Mouse (Mus musculus) forebrain, embryonic 10.5 days (tissue): ENCODE data around the gene Pemt. TPM values are rescaled to one million over a fixed set of nuclear protein-coding genes. Genes with fewer than 3 reads are reported as not detected.
"Not testable (repeated sequence)": the region's sequence is repeated elsewhere in the genome, so short reads cannot be mapped to it uniquely, and the experiment has no call there.

Source experiments
- DNase-seq: peaks from one replicate; pipeline ENCODE4 v3.0.0-alpha.2; 2017; ENCODE audit warnings: low spot score; ENCODE audit errors: extremely low spot score
- H3K27ac ChIP-seq: fragments of 300-500 bp; sonication (generic); 2 replicates; pipeline ENCODE4 v1.5.1; 2016; ENCODE audit warnings: mild to moderate bottlenecking
- H3K27me3 ChIP-seq: fragments of 300-500 bp; sonication (generic); 2 replicates; pipeline ENCODE4 v1.6.1; 2016; ENCODE audit warnings: mild to moderate bottlenecking; ENCODE audit not compliant: poor library complexity, severe bottlenecking
- H3K36me3 ChIP-seq: fragments of 300-500 bp; sonication (generic); replicated peaks from 2 replicates; pipeline ENCODE4 v1.6.1; 2016; ENCODE audit warnings: mild to moderate bottlenecking, moderate library complexity
- H3K4me1 ChIP-seq: fragments of 300-500 bp; sonication (generic); 2 replicates; pipeline ENCODE4 v1.6.1; 2016
- H3K4me3 ChIP-seq: fragments of 300-500 bp; sonication (generic); 2 replicates; pipeline ENCODE4 v1.5.1; 2016; ENCODE audit warnings: mild to moderate bottlenecking, moderate library complexity
- H3K9me3 ChIP-seq: fragments of 300-500 bp; sonication (generic); 2 replicates; pipeline ENCODE4 v1.6.1; 2016; ENCODE audit warnings: mild to moderate bottlenecking, moderate library complexity
- WGBS: fragments of 180-500 bp; shearing (Covaris S2); methylation state at CpG from one replicate; pipeline ENCODE4 v1.1.7; 2016; 5-methylcytosine and 5-hydroxymethylcytosine counted together
- polyA plus RNA-seq: library from polyadenylated mRNA; unstranded; fragments of >200 nt; fragmentation: Nextera tagmentation; extraction: Ambion mirVana; gene quantifications from 2 replicates; pipeline ENCODE4 v1.2.1, GENCODE M21; 2016

Gene Pemt
- polyA plus RNA-seq, 1 experiment from 2014 or later = 9.7 TPM

GRCm38 (mm10) chr11:59956749-59957148 is 89.5 kb downstream of the Pemt start:
- Histone ChIP-seq H3K36me3 (peaks cover 37% of the 10 kb centered on the region), H3K27me3 (no peaks in the 10 kb centered on the region), H3K9me3 (no peaks in the 10 kb centered on the region), H3K4me1 (peaks cover 36% of the 10 kb centered on the region), H3K4me3 (no peak overlapping the region), H3K27ac (no peak overlapping the region; the same call in 1 of the 2 replicates)
- no peak for DNase-seq
- 72% methylated on average over 6 of the region's 6 CpGs for WGBS

GRCm38 (mm10) chr11:59952892-59953291 is 93.4 kb downstream of the Pemt start:
- H3K4me3 ChIP-seq = no peak overlapping the region
- H3K9me3 ChIP-seq = no peaks in the 10 kb centered on the region
- 91% methylated on average over 14 of the region's 14 CpGs for WGBS
- DNase-seq = no peak
- H3K36me3 ChIP-seq = peaks cover 30% of the 10 kb centered on the region
- no peak overlapping the region for H3K27ac ChIP-seq
- peaks cover 22% of the 10 kb centered on the region for H3K4me1 ChIP-seq
- H3K27me3 ChIP-seq = no peaks in the 10 kb centered on the region

- Histone ChIP-seq H3K4me3 (peak overlapping the region; percentile 99), H3K4me1 (peaks cover 24% of the 10 kb centered on the region), H3K9me3 (no peaks in the 10 kb centered on the region), H3K36me3 (peaks cover 9% of the 10 kb centered on the region; the same call in 1 of the 2 replicates), H3K27ac (peak overlapping the region; percentile 97), H3K27me3 (no peaks in the 10 kb centered on the region)
- DNase-seq = no peak
- 4% methylated on average over 16 of the region's 16 CpGs for WGBS
These were observed 97.9 kb downstream of the Pemt start for GRCm38 (mm10) chr11:59948401-59948767.

GRCm38 (mm10) chr11:59947752-59948400 is 98.4 kb downstream of the Pemt start, which contains the start of gene Med9:
Med9 (plus strand) TSS chr11:59948206.
- peaks cover 22% of the 10 kb centered on the region for H3K4me1 ChIP-seq
- WGBS = under 1% methylated on average over 43 of the region's 43 CpGs

GRCm38 (mm10) chr11:59944855-59945254 is 101.4 kb downstream of the Pemt start:
- H3K27me3 ChIP-seq, H3K4me3 ChIP-seq, H3K9me3 ChIP-seq, H3K36me3 ChIP-seq, H3K27ac ChIP-seq, DNase-seq: not testable (repeated sequence)
- 91% methylated on average over 10 of the region's 10 CpGs for WGBS
- H3K4me1 ChIP-seq = peaks cover 21% of the 10 kb centered on the region

More at GRCm38 (mm10) chr11:59947752-59948400, 98.4 kb downstream of the Pemt start, which contains the start of gene Med9:
- no peaks in the 10 kb centered on the region for H3K27me3 ChIP-seq
- H3K27ac ChIP-seq = peak within 1 kb of the TSS; percentile 97
- DNase-seq = peak; percentile 97
- no peaks in the 10 kb centered on the region for H3K9me3 ChIP-seq
- peaks cover 9% of the 10 kb centered on the region; the same call in 1 of the 2 replicates for H3K36me3 ChIP-seq
- H3K4me3 ChIP-seq = peak within 1 kb of the TSS; percentile 99

GRCm38 (mm10) chr11:59941391-59941790 is 104.9 kb downstream of the Pemt start:
- Histone ChIP-seq H3K27ac (no peak overlapping the region), H3K4me3 (no peak overlapping the region), H3K27me3 (no peaks in the 10 kb centered on the region), H3K4me1 (no peaks in the 10 kb centered on the region), H3K9me3 (no peaks in the 10 kb centered on the region), H3K36me3 (no peaks in the 10 kb centered on the region)
- no peak for DNase-seq
- 31% methylated on average over 3 of the region's 3 CpGs for WGBS

GRCm38 (mm10) chr11:59940645-59941044 is 105.6 kb downstream of the Pemt start:
- Histone ChIP-seq H3K4me3 (no peak overlapping the region), H3K27ac (no peak overlapping the region), H3K27me3 (no peaks in the 10 kb centered on the region), H3K4me1 (no peaks in the 10 kb centered on the region), H3K36me3 (no peaks in the 10 kb centered on the region), H3K9me3 (no peaks in the 10 kb centered on the region)
- DNase-seq = no peak
- 76% methylated on average over 3 of the region's 3 CpGs for WGBS

- Histone ChIP-seq H3K4me3 (no peak overlapping the region), H3K9me3 (no peaks in the 10 kb centered on the region), H3K27ac (no peak overlapping the region), H3K27me3 (no peaks in the 10 kb centered on the region), H3K36me3 (no peaks in the 10 kb centered on the region), H3K4me1 (no peaks in the 10 kb centered on the region)
- no peak for DNase-seq
- 86% methylated on average over 1 of the region's 1 CpGs for WGBS
These were observed 106.5 kb downstream of the Pemt start for GRCm38 (mm10) chr11:59939821-59940220.

- WGBS = 56% methylated on average over 2 of the region's 2 CpGs
- Histone ChIP-seq H3K27me3 (peaks cover under 1% of the 10 kb centered on the region; the same call in 1 of the 2 replicates), H3K4me3 (no peak overlapping the region), H3K27ac (no peak overlapping the region), H3K36me3 (no peaks in the 10 kb centered on the region), H3K9me3 (no peaks in the 10 kb centered on the region), H3K4me1 (no peaks in the 10 kb centered on the region)
- no peak for DNase-seq
These were observed 108.7 kb downstream of the Pemt start for GRCm38 (mm10) chr11:59937615-59938014.

GRCm38 (mm10) chr11:59937023-59937422 is 109.3 kb downstream of the Pemt start:
- peaks cover 7% of the 10 kb centered on the region; the same call in 1 of the 2 replicates for H3K27me3 ChIP-seq
- H3K27ac ChIP-seq = no peak overlapping the region
- no peaks in the 10 kb centered on the region for H3K4me1 ChIP-seq
- DNase-seq = no peak
- no peaks in the 10 kb centered on the region for H3K9me3 ChIP-seq
- no peak overlapping the region for H3K4me3 ChIP-seq
- H3K36me3 ChIP-seq = no peaks in the 10 kb centered on the region
- 81% methylated on average over 3 of the region's 3 CpGs for WGBS

GRCm38 (mm10) chr11:59933943-59934342 is 112.3 kb downstream of the Pemt start:
- DNase-seq = no peak
- Histone ChIP-seq H3K27me3 (peaks cover 11% of the 10 kb centered on the region; the same call in 1 of the 2 replicates), H3K27ac (no peak overlapping the region), H3K36me3 (no peaks in the 10 kb centered on the region), H3K4me3 (no peak overlapping the region), H3K9me3 (no peaks in the 10 kb centered on the region), H3K4me1 (no peaks in the 10 kb centered on the region)
- 62% methylated on average over 12 of the region's 12 CpGs for WGBS

- no peak for DNase-seq
- Histone ChIP-seq H3K27ac (no peak overlapping the region), H3K4me3 (no peak overlapping the region), H3K4me1 (no peaks in the 10 kb centered on the region), H3K36me3 (no peaks in the 10 kb centered on the region), H3K27me3 (peaks cover 11% of the 10 kb centered on the region; the same call in 1 of the 2 replicates), H3K9me3 (no peaks in the 10 kb centered on the region)
- 83% methylated on average over 9 of the region's 9 CpGs for WGBS
These were observed 113.5 kb downstream of the Pemt start for GRCm38 (mm10) chr11:59932560-59933337.

GRCm38 (mm10) chr11:59930031-59930430 is 116.3 kb downstream of the Pemt start:
- no peaks in the 10 kb centered on the region for H3K9me3 ChIP-seq
- H3K4me1 ChIP-seq = no peaks in the 10 kb centered on the region
- peaks cover 11% of the 10 kb centered on the region; the same call in 1 of the 2 replicates for H3K27me3 ChIP-seq
- H3K36me3 ChIP-seq = no peaks in the 10 kb centered on the region
- H3K27ac ChIP-seq = no peak overlapping the region
- no peak overlapping the region for H3K4me3 ChIP-seq
- 62% methylated on average over 4 of the region's 4 CpGs for WGBS
- DNase-seq = no peak
